22 mouse cellular contexts compared by ENCODE assay signal in genomic region chr7:103966873-103967272, GRCm38 (mm10). TPM values are rescaled to one million over a fixed set of nuclear protein-coding genes. Genes with fewer than 3 reads are reported as not detected.
A peak's percentile ranks its signal among the peaks of the same experiment; 100 is the strongest.
DNase-seq lines count a peak whose midpoint lies in the region; ATAC-seq and TF ChIP-seq lines count a peak whose summit lies in the region.
"Not testable (repeated sequence)": the region's sequence is repeated elsewhere in the genome, so short reads cannot be mapped to it uniquely, and the experiment has no call there.
"Had no signal": no experiment of that assay in that cellular context is flagged by ENCODE, and none has a peak within 500 bp of the region (broad histone marks: within the 10 kb centered on the region; RNA-seq: fewer than 3 reads in every experiment).

No protein-coding gene starts in this region.

- TF ChIP-seq EP300 in ES-Bruce4 (IDR thresholded peaks at IDR 0.05; ENCODE audit: insufficient read depth, low read depth, low read length), result not testable (repeated sequence)

- ATAC-seq in Patski, result peak; percentile 79

- TF ChIP-seq CTCF in E14TG2a.4 (conservative IDR thresholded peaks at IDR 0.05; ENCODE audit: low read length); ES-Bruce4 (IDR thresholded peaks at IDR 0.05; ENCODE audit: low read depth, low read length); Patski (IDR thresholded peaks at IDR 0.05): not testable (repeated sequence)

- not testable (repeated sequence) for H3K36me3 ChIP-seq in E14TG2a.4 (ENCODE audit: insufficient read depth, low read length); ES-Bruce4 (ENCODE audit: control insufficient read depth, insufficient read depth, low read length, poor library complexity, severe bottlenecking); ES-E14 (ENCODE audit: control insufficient read depth, insufficient read depth, low read length, poor library complexity, severe bottlenecking)

- not testable (repeated sequence) for DNase-seq in ES-E14 (ENCODE audit: low read depth, low spot score)
- DNase-seq in Patski (ENCODE audit: low read depth, low spot score), result peak; percentile 64
- DNase-seq in R1 (ENCODE audit: low read depth, low spot score), result peak; percentile 5
- DNase-seq in ZHBTc4 (ENCODE audit: low read depth, low spot score), result peak; percentile 19

- not testable (repeated sequence) for H3K9ac ChIP-seq in ES-Bruce4 (ENCODE audit: low read depth, poor library complexity, severe bottlenecking); ES-E14 (ENCODE audit: insufficient read depth, low read depth, low read length, poor library complexity, severe bottlenecking)

- not testable (repeated sequence) for H3K27me3 ChIP-seq in E14TG2a.4 (ENCODE audit: insufficient read depth, low read length); ES-Bruce4 (ENCODE audit: control insufficient read depth, insufficient read depth, low read length, poor library complexity, severe bottlenecking); Patski

- POLR2A ChIA-PET in Patski (lab: Charles Lee), result not testable (repeated sequence)

- CTCF ChIA-PET in Patski (lab: Charles Lee), result not testable (repeated sequence)

- not testable (repeated sequence) for H3K4me1 ChIP-seq in E14TG2a.4 (replicated peaks; ENCODE audit: low read depth, low read length); ES-Bruce4 (ENCODE audit: control insufficient read depth, insufficient read depth, low read length); ES-E14 (ENCODE audit: control insufficient read depth in 2 of 2, insufficient read depth in 2 of 2, low read length in 2 of 2, poor library complexity in 1 of 2)

- not testable (repeated sequence) for TF ChIP-seq POLR2A in ES-Bruce4 (IDR thresholded peaks at IDR 0.05; ENCODE audit: insufficient read depth, low read length)

- not testable (repeated sequence) for H3K27ac ChIP-seq in ES-Bruce4 (ENCODE audit: insufficient read depth, low read length); ES-E14 (ENCODE audit: insufficient read depth, low read depth, low read length, poor library complexity, severe bottlenecking)

- H3K4me3 ChIP-seq in E14TG2a.4 (replicated peaks; ENCODE audit: low read length), result 0 out of 2 replicates have a peak overlapping the region, but pooled peaks have one; percentile 29
- peak overlapping the region; percentile 18; the same call in 1 of the 2 replicates for H3K4me3 ChIP-seq in ES-Bruce4 (ENCODE audit: low read depth, low read length)
- peak overlapping the region; percentile 40 to 50; a peak in 3 of 4 replicates for H3K4me3 ChIP-seq in ES-E14 (ENCODE audit: insufficient read depth in 1 of 2, low read depth in 1 of 2, low read length in 2 of 2, poor library complexity in 1 of 2, severe bottlenecking in 1 of 2)

- in situ Hi-C loops in ES-E14 (cut with MboI; ENCODE audit: low sequenced_read_pairs in 2 of 2, unreplicated experiment in 2 of 2); Patski (cut with MboI; ENCODE audit: low pct_unique_long_range_greater_than_20kb): not testable (repeated sequence)

- not testable (repeated sequence) for H3K9me3 ChIP-seq in E14TG2a.4 (ENCODE audit: low read length); ES-Bruce4 (replicated peaks; ENCODE audit: control insufficient read depth, insufficient read depth, low read length, poor library complexity, severe bottlenecking); ES-E14 (ENCODE audit: control insufficient read depth, insufficient read depth, low read depth, low read length)

RNA-seq across cellular contexts. Expression of gene Olfr635, which starts 4.1 kb away (rescaled TPM):
- polyA plus RNA-seq in ES-Bruce4 (2011; ENCODE audit: insufficient read depth, insufficient read length, low read depth, missing spikeins) (0.08 and 0.13 TPM in 2 replicates), Patski (2021) (not detected)
- total RNA-seq in ES-E14 (2012; rRNA removed), result not detected in 2 replicates
- total RNA-seq: adrenal gland, adult 2 months; adrenal gland, postnatal 10 days; adrenal gland, postnatal 14 days; adrenal gland, postnatal 36 days; adrenal gland, postnatal 4 days; CH12.LX; MEL had no signal
- polyA plus RNA-seq: adrenal gland, adult 2 months; brain, embryonic 14.5 days; C2C12; cerebellum, adult 2 months; G1E had no signal

RNA-seq across cellular contexts. Expression of gene Olfr633, which starts 22.6 kb away (rescaled TPM):
- not detected in 2 replicates for polyA plus RNA-seq in ES-Bruce4 (2011; ENCODE audit: insufficient read depth, insufficient read length, low read depth, missing spikeins)
- total RNA-seq in ES-E14 (2012; rRNA removed), result not detected in 2 replicates
- not detected for polyA plus RNA-seq in Patski (2021)
- total RNA-seq: adrenal gland, adult 18-20 months; adrenal gland, adult 2 months; adrenal gland, adult 8-10 months; adrenal gland, postnatal 10 days; adrenal gland, postnatal 14 days; adrenal gland, postnatal 25 days; adrenal gland, postnatal 36 days; adrenal gland, postnatal 4 days; CH12.LX; MEL had no signal
- polyA plus RNA-seq: activated CD4-positive, CD25-positive, alpha-beta regulatory T cell, adult 4 months; adrenal gland, adult 2 months; brain, embryonic 14.5 days; C2C12; CD4-positive, CD25-positive, alpha-beta regulatory T cell, adult 4 months; cerebellum, adult 2 months; G1E had no signal

RNA-seq across cellular contexts. Expression of gene Olfr638, which starts 31.7 kb away (rescaled TPM):
- polyA plus RNA-seq in ES-Bruce4 (2011; ENCODE audit: insufficient read depth, insufficient read length, low read depth, missing spikeins) (not detected in 2 replicates), Patski (2021) (not detected)
- total RNA-seq in ES-E14 (2012; rRNA removed), result not detected in 2 replicates
- total RNA-seq: adrenal gland, adult 18-20 months; adrenal gland, adult 2 months; adrenal gland, adult 8-10 months; adrenal gland, postnatal 10 days; adrenal gland, postnatal 14 days; adrenal gland, postnatal 25 days; adrenal gland, postnatal 36 days; adrenal gland, postnatal 4 days; CH12.LX; G1E; MEL had no signal
- polyA plus RNA-seq: activated CD4-positive, CD25-positive, alpha-beta regulatory T cell, adult 4 months; adrenal gland, adult 2 months; brain, embryonic 14.5 days; C2C12; CD4-positive, CD25-positive, alpha-beta regulatory T cell, adult 4 months; cerebellum, adult 2 months; G1E had no signal

RNA-seq across cellular contexts. Expression of gene Olfr632, which starts 32.7 kb away (rescaled TPM):
- not detected in 2 replicates for polyA plus RNA-seq in ES-Bruce4 (2011; ENCODE audit: insufficient read depth, insufficient read length, low read depth, missing spikeins)
- total RNA-seq in ES-E14 (2012; rRNA removed), result not detected in 2 replicates
- not detected for polyA plus RNA-seq in Patski (2021)
- total RNA-seq: adrenal gland, adult 18-20 months; adrenal gland, adult 2 months; adrenal gland, adult 8-10 months; adrenal gland, postnatal 10 days; adrenal gland, postnatal 14 days; adrenal gland, postnatal 25 days; adrenal gland, postnatal 36 days; adrenal gland, postnatal 4 days; CH12.LX; MEL had no signal
- polyA plus RNA-seq: activated CD4-positive, CD25-positive, alpha-beta regulatory T cell, adult 4 months; adrenal gland, adult 2 months; brain, embryonic 14.5 days; C2C12; CD4-positive, CD25-positive, alpha-beta regulatory T cell, adult 4 months; cerebellum, adult 2 months; G1E had no signal

RNA-seq across cellular contexts. Expression of gene Olfr631, which starts 38.2 kb away (rescaled TPM):
- polyA plus RNA-seq in ES-Bruce4 (2011; ENCODE audit: insufficient read depth, insufficient read length, low read depth, missing spikeins) (not detected in 2 replicates), Patski (2021) (not detected)
- total RNA-seq in ES-E14 (2012; rRNA removed), result not detected in 2 replicates
- total RNA-seq: adrenal gland, adult 18-20 months; adrenal gland, adult 2 months; adrenal gland, adult 8-10 months; adrenal gland, postnatal 10 days; adrenal gland, postnatal 14 days; adrenal gland, postnatal 25 days; adrenal gland, postnatal 36 days; adrenal gland, postnatal 4 days; CH12.LX; MEL had no signal
- polyA plus RNA-seq: activated CD4-positive, CD25-positive, alpha-beta regulatory T cell, adult 4 months; adrenal gland, adult 2 months; brain, embryonic 14.5 days; C2C12; CD4-positive, CD25-positive, alpha-beta regulatory T cell, adult 4 months; cerebellum, adult 2 months; G1E had no signal
